Mouse (Mus musculus) liver, embryonic 12.5 days (tissue): ENCODE measurements around the gene Hsd17b1. TPM values are rescaled to one million over a fixed set of nuclear protein-coding genes. Genes with fewer than 3 reads are reported as not detected.

Experiments used
- ATAC-seq: fragments of 200-750 bp; cut with Nextera tagmentation; 2 replicates; pipeline ENCODE4 v1.8.0; 2017; ENCODE audit warnings: moderate number of reproducible peaks, mild to moderate bottlenecking, moderate library complexity
- H3K27ac ChIP-seq: fragments of 300-500 bp; sonication (generic); 2 replicates; pipeline ENCODE4 v1.5.1; 2016; ENCODE audit warnings: mild to moderate bottlenecking
- H3K27me3 ChIP-seq: fragments of 300-500 bp; sonication (generic); replicated peaks from 2 replicates; pipeline ENCODE4 v1.6.1; 2016; ENCODE audit warnings: mild to moderate bottlenecking, moderate library complexity
- H3K36me3 ChIP-seq: fragments of 300-500 bp; sonication (generic); 2 replicates; pipeline ENCODE4 v1.6.1; 2016; ENCODE audit warnings: mild to moderate bottlenecking, moderate library complexity
- H3K4me1 ChIP-seq: fragments of 300-500 bp; sonication (generic); 2 replicates; pipeline ENCODE4 v1.6.1; 2016
- H3K4me2 ChIP-seq: fragments of 300-500 bp; sonication (generic); 2 replicates; pipeline ENCODE4 v1.6.1; 2016; ENCODE audit warnings: mild to moderate bottlenecking, moderate library complexity
- H3K4me3 ChIP-seq: fragments of 300-500 bp; sonication (generic); 2 replicates; pipeline ENCODE4 v1.5.1; 2016; ENCODE audit warnings: mild to moderate bottlenecking, moderate library complexity
- H3K9ac ChIP-seq: fragments of 300-500 bp; sonication (generic); 2 replicates; pipeline ENCODE4 v1.6.1; 2016; ENCODE audit warnings: mild to moderate bottlenecking, moderate library complexity
- H3K9me3 ChIP-seq: fragments of 300-500 bp; sonication (generic); replicated peaks from 2 replicates; pipeline ENCODE4 v1.6.1; 2016; ENCODE audit warnings: mild to moderate bottlenecking, moderate library complexity
- WGBS: fragments of 180-500 bp; shearing (Covaris S2); methylation state at CpG from one replicate; pipeline ENCODE4 v1.1.7; 2016; ENCODE audit not compliant: insufficient replicate concordance; 5-methylcytosine and 5-hydroxymethylcytosine counted together
- polyA plus RNA-seq: library from polyadenylated mRNA; unstranded; fragments of >200 nt; fragmentation: Nextera tagmentation; extraction: Ambion mirVana; gene quantifications from 2 replicates; pipeline ENCODE4 v1.2.1, GENCODE M21; 2016

Hsd17b1 gene
- polyA plus RNA-seq, 1 experiment from 2014 or later = 0.08 TPM

GRCm38 (mm10) chr11:101050359-101050758, 27.9 kb upstream of the Hsd17b1 start:
- Histone ChIP-seq H3K27ac (no peak overlapping the region), H3K27me3 (no peaks in the 10 kb centered on the region), H3K4me2 (no peak overlapping the region), H3K4me1 (peaks cover 23% of the 10 kb centered on the region), H3K9ac (no peak overlapping the region), H3K4me3 (no peak overlapping the region), H3K9me3 (peaks cover 7% of the 10 kb centered on the region; the same call in 1 of the 2 replicates), H3K36me3 (peaks cover 100% of the 10 kb centered on the region)
- no peak for ATAC-seq
- WGBS = 88% methylated on average over 9 of the region's 9 CpGs

GRCm38 (mm10) chr11:101051051-101051493, 27.1 kb upstream of the Hsd17b1 start:
- H3K4me2 ChIP-seq = no peak overlapping the region
- ATAC-seq = no peak
- no peak overlapping the region for H3K4me3 ChIP-seq
- H3K27me3 ChIP-seq = no peaks in the 10 kb centered on the region
- 84% methylated on average over 6 of the region's 6 CpGs for WGBS
- H3K9ac ChIP-seq = no peak overlapping the region
- no peak overlapping the region for H3K27ac ChIP-seq
- H3K9me3 ChIP-seq = peaks cover 7% of the 10 kb centered on the region; the same call in 1 of the 2 replicates
- peaks cover 24% of the 10 kb centered on the region for H3K4me1 ChIP-seq
- peaks cover 100% of the 10 kb centered on the region for H3K36me3 ChIP-seq

GRCm38 (mm10) chr11:101051617-101052016, 26.6 kb upstream of the Hsd17b1 start:
- Histone ChIP-seq H3K9me3 (peaks cover 7% of the 10 kb centered on the region; the same call in 1 of the 2 replicates), H3K9ac (no peak overlapping the region), H3K4me3 (no peak overlapping the region), H3K36me3 (peaks cover 100% of the 10 kb centered on the region), H3K27me3 (no peaks in the 10 kb centered on the region), H3K4me2 (no peak overlapping the region), H3K27ac (0 out of 2 replicates have a peak overlapping the region, but pooled peaks have one; percentile 28), H3K4me1 (peaks cover 26% of the 10 kb centered on the region)
- no peak for ATAC-seq
- WGBS = 84% methylated on average over 8 of the region's 8 CpGs

GRCm38 (mm10) chr11:101052751-101053473, 25.3 kb upstream of the Hsd17b1 start:
- Histone ChIP-seq H3K4me1 (peaks cover 35% of the 10 kb centered on the region), H3K4me2 (no peak overlapping the region), H3K4me3 (no peak overlapping the region), H3K36me3 (peaks cover 100% of the 10 kb centered on the region), H3K9me3 (peaks cover 7% of the 10 kb centered on the region; the same call in 1 of the 2 replicates), H3K27me3 (no peaks in the 10 kb centered on the region), H3K27ac (peak overlapping the region; percentile 28; the same call in 1 of the 2 replicates), H3K9ac (no peak overlapping the region)
- ATAC-seq = no peak
- 80% methylated on average over 10 of the region's 10 CpGs for WGBS

- H3K9ac ChIP-seq = no peak overlapping the region
- H3K4me1 ChIP-seq = peaks cover 46% of the 10 kb centered on the region
- no peaks in the 10 kb centered on the region for H3K27me3 ChIP-seq
- WGBS = 100% methylated on average over 1 of the region's 1 CpGs
- peaks cover 7% of the 10 kb centered on the region; the same call in 1 of the 2 replicates for H3K9me3 ChIP-seq
- no peak overlapping the region for H3K4me3 ChIP-seq
- H3K36me3 ChIP-seq = peaks cover 100% of the 10 kb centered on the region
- no peak overlapping the region for H3K4me2 ChIP-seq
- H3K27ac ChIP-seq = no peak overlapping the region
- no peak for ATAC-seq
These were observed 24.2 kb upstream of the Hsd17b1 start for GRCm38 (mm10) chr11:101053974-101054373.

GRCm38 (mm10) chr11:101055418-101055817, 22.8 kb upstream of the Hsd17b1 start:
- WGBS = 64% methylated on average over 14 of the region's 14 CpGs
- H3K4me3 ChIP-seq = no peak overlapping the region
- H3K9me3 ChIP-seq = peaks cover 7% of the 10 kb centered on the region; the same call in 1 of the 2 replicates
- peaks cover 100% of the 10 kb centered on the region for H3K36me3 ChIP-seq
- no peak overlapping the region for H3K9ac ChIP-seq
- H3K4me2 ChIP-seq = no peak overlapping the region
- H3K27ac ChIP-seq = no peak overlapping the region
- no peak for ATAC-seq
- no peaks in the 10 kb centered on the region for H3K27me3 ChIP-seq
- peaks cover 53% of the 10 kb centered on the region for H3K4me1 ChIP-seq

- 0 out of 2 replicates have a peak, but pooled peaks have one; percentile 16 for ATAC-seq
- Histone ChIP-seq H3K4me2 (no peak overlapping the region), H3K9me3 (peaks cover 7% of the 10 kb centered on the region; the same call in 1 of the 2 replicates), H3K36me3 (peaks cover 100% of the 10 kb centered on the region), H3K4me3 (no peak overlapping the region), H3K27ac (peak overlapping the region; percentile 53), H3K4me1 (peaks cover 60% of the 10 kb centered on the region), H3K27me3 (no peaks in the 10 kb centered on the region), H3K9ac (no peak overlapping the region)
- WGBS = 73% methylated on average over 8 of the region's 8 CpGs
These were observed 21.3 kb upstream of the Hsd17b1 start for GRCm38 (mm10) chr11:101056885-101057284.

- Histone ChIP-seq H3K4me2 (no peak overlapping the region), H3K27ac (no peak overlapping the region), H3K4me1 (peaks cover 68% of the 10 kb centered on the region), H3K4me3 (no peak overlapping the region), H3K9me3 (peaks cover 7% of the 10 kb centered on the region; the same call in 1 of the 2 replicates), H3K9ac (no peak overlapping the region), H3K36me3 (peaks cover 100% of the 10 kb centered on the region), H3K27me3 (no peaks in the 10 kb centered on the region)
- 33% methylated on average over 5 of the region's 5 CpGs for WGBS
- ATAC-seq = no peak; the same call in 1 of the 2 replicates
These were observed 20.4 kb upstream of the Hsd17b1 start for GRCm38 (mm10) chr11:101057860-101058259.

- peaks cover 96% of the 10 kb centered on the region for H3K36me3 ChIP-seq
- H3K4me2 ChIP-seq = no peak overlapping the region
- H3K27ac ChIP-seq = peak overlapping the region; percentile 30; the same call in 1 of the 2 replicates
- H3K9me3 ChIP-seq = peaks cover 3% of the 10 kb centered on the region; the same call in 1 of the 2 replicates
- H3K4me3 ChIP-seq = no peak overlapping the region
- H3K4me1 ChIP-seq = peaks cover 74% of the 10 kb centered on the region
- no peak overlapping the region for H3K9ac ChIP-seq
- H3K27me3 ChIP-seq = no peaks in the 10 kb centered on the region
- ATAC-seq = no peak
- 78% methylated on average over 5 of the region's 5 CpGs for WGBS
These were observed 19.5 kb upstream of the Hsd17b1 start for GRCm38 (mm10) chr11:101058726-101059125.

- 90% methylated on average over 10 of the region's 10 CpGs for WGBS
- Histone ChIP-seq H3K9ac (no peak overlapping the region), H3K27ac (peak overlapping the region; percentile 61), H3K4me2 (no peak overlapping the region), H3K9me3 (no peaks in the 10 kb centered on the region), H3K4me1 (peaks cover 81% of the 10 kb centered on the region), H3K27me3 (no peaks in the 10 kb centered on the region), H3K36me3 (peaks cover 91% of the 10 kb centered on the region), H3K4me3 (no peak overlapping the region)
- no peak for ATAC-seq
These were observed 18.7 kb upstream of the Hsd17b1 start for GRCm38 (mm10) chr11:101059473-101059872.

GRCm38 (mm10) chr11:101060126-101060525, 18.1 kb upstream of the Hsd17b1 start:
- H3K4me3 ChIP-seq = no peak overlapping the region
- peaks cover 84% of the 10 kb centered on the region for H3K4me1 ChIP-seq
- no peak overlapping the region for H3K9ac ChIP-seq
- no peaks in the 10 kb centered on the region for H3K9me3 ChIP-seq
- no peak overlapping the region for H3K4me2 ChIP-seq
- 73% methylated on average over 8 of the region's 8 CpGs for WGBS
- no peak for ATAC-seq
- H3K27me3 ChIP-seq = no peaks in the 10 kb centered on the region
- H3K27ac ChIP-seq = peak overlapping the region; percentile 61
- H3K36me3 ChIP-seq = peaks cover 86% of the 10 kb centered on the region

GRCm38 (mm10) chr11:101061049-101061448, 17.2 kb upstream of the Hsd17b1 start:
- H3K4me1 ChIP-seq = peaks cover 86% of the 10 kb centered on the region
- H3K4me3 ChIP-seq = no peak overlapping the region
- H3K27ac ChIP-seq = peak overlapping the region; percentile 64; the same call in 1 of the 2 replicates
- 84% methylated on average over 5 of the region's 5 CpGs for WGBS
- peaks cover 77% of the 10 kb centered on the region for H3K36me3 ChIP-seq
- H3K9ac ChIP-seq = no peak overlapping the region
- H3K27me3 ChIP-seq = no peaks in the 10 kb centered on the region
- no peaks in the 10 kb centered on the region for H3K9me3 ChIP-seq
- ATAC-seq = no peak
- no peak overlapping the region for H3K4me2 ChIP-seq
